In the genomic region with DNA sequence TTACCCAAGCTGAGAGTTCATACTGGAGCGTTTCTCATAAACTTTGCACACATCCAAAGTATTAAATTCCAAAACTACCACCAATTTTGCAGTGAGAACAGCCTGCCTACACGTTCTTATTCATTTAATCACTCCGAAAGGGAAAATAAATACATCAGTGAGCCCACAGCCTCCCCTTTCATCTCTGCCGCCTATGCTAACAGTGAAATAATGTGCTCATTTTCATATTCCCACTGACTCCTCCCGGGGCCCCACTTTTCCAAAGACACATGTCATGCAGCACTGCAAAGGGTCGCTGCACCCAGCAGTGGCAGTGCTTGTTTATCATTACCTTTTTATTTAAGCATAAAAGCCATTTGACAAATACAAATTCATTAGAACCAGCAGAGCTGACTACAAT, we compare ENCODE assay signal across 23 mouse cellular contexts. TPM values are rescaled to one million over a fixed set of nuclear protein-coding genes. Genes with fewer than 3 reads are reported as not detected.
DNase-seq lines count a peak whose midpoint lies in the region; ATAC-seq and TF ChIP-seq lines count a peak whose summit lies in the region.
"Had no signal": no experiment of that assay in that cellular context is flagged by ENCODE, and none has a peak within 500 bp of the region (broad histone marks: within the 10 kb centered on the region; RNA-seq: fewer than 3 reads in every experiment).

No protein-coding gene starts in this region.

- H3K9ac ChIP-seq in lung, embryonic 14.5 days: no peak overlapping the region
- no peak overlapping the region for H3K9ac ChIP-seq in midbrain, embryonic 11.5 days (ENCODE audit: low read length)
- no peak overlapping the region for H3K9ac ChIP-seq in midbrain, postnatal 0 days (replicated peaks; ENCODE audit: low read length, poor library complexity, severe bottlenecking)

- TF ChIP-seq POLR2A in brain, embryonic 14.5 days (IDR thresholded peaks at IDR 0.05; ENCODE audit: borderline replicate concordance, extremely low read depth, insufficient read depth, insufficient read length, poor library complexity, severe bottlenecking): no peak

- WGBS in lung, embryonic 14.5 days: 32% methylated on average over 6 of the region's 6 CpGs
- WGBS in midbrain, embryonic 11.5 days: 63% methylated on average over 6 of the region's 6 CpGs
- WGBS in midbrain, postnatal 0 days: 40% methylated on average over 6 of the region's 6 CpGs

- peak; percentile 57 for DNase-seq in heart, adult 11 months
- DNase-seq in heart, postnatal 25 days (ENCODE audit: low spot score): no peak
- DNase-seq in lung, embryonic 14.5 days: peak; percentile 22
- DNase-seq in lung, postnatal 4 days: no peak
- peak; percentile 69 for DNase-seq in midbrain, embryonic 11.5 days (ENCODE audit: low spot score, missing footprints)
- DNase-seq in midbrain, postnatal 0 days (ENCODE audit: low spot score): no peak
- DNase-seq in brain, embryonic 14.5 days (ENCODE audit: low read depth): peak; percentile 20
- DNase-seq in testis, postnatal 14 days (ENCODE audit: low spot score): no peak
- DNase-seq: adrenal gland, adult 2 months; adrenal gland, adult 8-10 months; adrenal gland, postnatal 10 days; adrenal gland, postnatal 14 days; adrenal gland, postnatal 25 days; adrenal gland, postnatal 36 days; B cell, adult 2 months; cerebellum, adult 11 months; cerebellum, adult 11-12 months; cerebellum, adult 18-20 months had no signal

- no peak for ATAC-seq in lung, embryonic 14.5 days (ENCODE audit: insufficient read depth)
- no peak for ATAC-seq in midbrain, embryonic 11.5 days (ENCODE audit: low FRiP score)
- no peak for ATAC-seq in midbrain, postnatal 0 days (ENCODE audit: low FRiP score)
- ATAC-seq: activated CD4-positive, CD25-positive, alpha-beta regulatory T cell, adult 4 months; CD4-positive, CD25-positive, alpha-beta regulatory T cell, adult 4 months; Patski had no signal

- no peaks in the 10 kb centered on the region for H3K9me3 ChIP-seq in lung, embryonic 14.5 days (ENCODE audit: low read depth, low read length)
- H3K9me3 ChIP-seq in midbrain, embryonic 11.5 days (ENCODE audit: control insufficient read depth, low read length): no peaks in the 10 kb centered on the region
- H3K9me3 ChIP-seq in midbrain, postnatal 0 days (ENCODE audit: low read length): no peaks in the 10 kb centered on the region
- H3K9me3 ChIP-seq: G1E had no signal

- intact Hi-C loops in heart, postnatal 25 days (cut with DNase I): no loop called here

- H3K27ac ChIP-seq in lung, embryonic 14.5 days (ENCODE audit: low read depth): no peak overlapping the region
- no peak overlapping the region for H3K27ac ChIP-seq in midbrain, embryonic 11.5 days (ENCODE audit: low read depth, low read length)
- no peak overlapping the region for H3K27ac ChIP-seq in midbrain, postnatal 0 days (ENCODE audit: low read depth, low read length)

- no peaks in the 10 kb centered on the region for H3K4me1 ChIP-seq in lung, embryonic 14.5 days (ENCODE audit: insufficient read depth)
- H3K4me1 ChIP-seq in midbrain, embryonic 11.5 days (ENCODE audit: control insufficient read depth, insufficient read depth, low read length): no peaks in the 10 kb centered on the region
- no peaks in the 10 kb centered on the region for H3K4me1 ChIP-seq in midbrain, postnatal 0 days (ENCODE audit: insufficient read depth, low read length)

- TF ChIP-seq CTCF in lung, embryonic 14.5 days (IDR thresholded peaks at IDR 0.05; ENCODE audit: low read depth): no peak
- no peak for TF ChIP-seq CTCF in midbrain, postnatal 0 days (IDR thresholded peaks at IDR 0.05)
- no peak for TF ChIP-seq CTCF in brain, embryonic 14.5 days (IDR thresholded peaks at IDR 0.05; ENCODE audit: borderline replicate concordance, extremely low read depth, insufficient read depth, insufficient read length)

- no peaks in the 10 kb centered on the region for H3K36me3 ChIP-seq in lung, embryonic 14.5 days (ENCODE audit: insufficient read depth)
- no peaks in the 10 kb centered on the region for H3K36me3 ChIP-seq in midbrain, embryonic 11.5 days (ENCODE audit: control insufficient read depth, insufficient read depth, low read length)
- no peaks in the 10 kb centered on the region for H3K36me3 ChIP-seq in midbrain, postnatal 0 days (ENCODE audit: insufficient read depth, low read length)
- H3K36me3 ChIP-seq: G1E had no signal

- no peak overlapping the region for H3K4me2 ChIP-seq in lung, embryonic 14.5 days
- no peak overlapping the region for H3K4me2 ChIP-seq in midbrain, embryonic 11.5 days
- H3K4me2 ChIP-seq in midbrain, postnatal 0 days (ENCODE audit: low read depth, low read length, poor library complexity, severe bottlenecking): no peak overlapping the region

- no peak overlapping the region for H3K4me3 ChIP-seq in lung, embryonic 14.5 days (ENCODE audit: low read depth, low read length)
- H3K4me3 ChIP-seq in midbrain, embryonic 11.5 days (ENCODE audit: low read depth, low read length): no peak overlapping the region
- no peak overlapping the region for H3K4me3 ChIP-seq in midbrain, postnatal 0 days (ENCODE audit: low read depth, low read length)

- no peaks in the 10 kb centered on the region for H3K27me3 ChIP-seq in lung, embryonic 14.5 days (ENCODE audit: insufficient read depth, low read length)
- no peaks in the 10 kb centered on the region for H3K27me3 ChIP-seq in midbrain, embryonic 11.5 days (ENCODE audit: control insufficient read depth, insufficient read depth, low read length)
- H3K27me3 ChIP-seq in midbrain, postnatal 0 days (ENCODE audit: insufficient read depth, low read length): no peaks in the 10 kb centered on the region
- H3K27me3 ChIP-seq: CH12.LX, Patski had no signal

RNA-seq across cellular contexts. Expression of gene Suclg2, which starts 6.7 kb away (rescaled TPM):
- total RNA-seq in heart, postnatal 25 days (2021): 100 to 1,000 TPM; 124 to 133 TPM
- polyA plus RNA-seq in lung, embryonic 14.5 days (2014; fragmentation: Nextera tagmentation; extraction: Ambion mirVana): 76.0 and 78.5 TPM in 2 replicates
- 40.8 and 49.3 TPM in 2 replicates for polyA plus RNA-seq in midbrain, embryonic 11.5 days (2014; fragmentation: Nextera tagmentation; extraction: Ambion mirVana)
- 13.5 and 14.4 TPM in 2 replicates for total RNA-seq in midbrain, postnatal 0 days (2014; rRNA removed)
- 15.7 and 17.4 TPM in 2 replicates for polyA plus RNA-seq in midbrain, postnatal 0 days (2015; fragmentation: Nextera tagmentation; extraction: Ambion mirVana)
- 11.5 and 12.2 TPM in 2 replicates for polyA plus RNA-seq in brain, embryonic 14.5 days (2012; rRNA removed)

Comparison
In these comparisons a context has a peak if more than half of its experiments do, and no peak if none do; other contexts are left out.
1. DNase-seq: peak in heart, adult 11 months (single experiment), lung, embryonic 14.5 days (single experiment), midbrain, embryonic 11.5 days (single experiment) and brain, embryonic 14.5 days (single experiment); none in heart, postnatal 25 days (single experiment), lung, postnatal 4 days (0 of 2), midbrain, postnatal 0 days (single experiment) and testis, postnatal 14 days (single experiment).